Mouse (Mus musculus): ENCODE results near the gene Pcnx2.

- TF ChIP-seq POLR2A (IDR thresholded peaks at IDR 0.05; ENCODE audit: insufficient read length, low read depth) (no peak), MYOD1 (IDR thresholded peaks at IDR 0.05; ENCODE audit: control insufficient read depth in 1 of 3, insufficient read length in 2 of 3, low read depth in 2 of 3) (no peak), E2F4 (IDR thresholded peaks at IDR 0.05; ENCODE audit: insufficient read depth) (no peak), POLR2AphosphoS2 (IDR thresholded peaks at IDR 0.05; ENCODE audit: insufficient read length, low read depth) (no peak), USF1 (IDR thresholded peaks at IDR 0.05; ENCODE audit: low read depth) (no peak), MYOG (IDR thresholded peaks at IDR 0.05; ENCODE audit: control insufficient read depth in 1 of 3, insufficient read depth in 1 of 3, insufficient read length in 2 of 3, low read depth in 2 of 3) (no peak), REST (IDR thresholded peaks at IDR 0.05; ENCODE audit: insufficient read depth, insufficient read length) (no peak), TCF12 (IDR thresholded peaks at IDR 0.05; ENCODE audit: insufficient read depth, poor library complexity, severe bottlenecking) (no peak), CEBPB (IDR thresholded peaks at IDR 0.05; ENCODE audit: insufficient read depth, poor library complexity, severe bottlenecking) (no peak), TCF3 (IDR thresholded peaks at IDR 0.05; ENCODE audit: insufficient read length, low read depth) (no peak), MAX (IDR thresholded peaks at IDR 0.05; ENCODE audit: low read depth) (no peak)
Observed at GRCm38 (mm10) chr8:125755896-125756295, 142.2 kb downstream of the Pcnx2 start.

Data from myocyte (in vitro differentiated cells).